Mouse (Mus musculus): Measurements from ENCODE around the gene Klrg1. TPM values are rescaled to one million over a fixed set of nuclear protein-coding genes. Genes with fewer than 3 reads are reported as not detected.

Gene Klrg1
- polyA plus RNA-seq, 1 experiment = 0.65 TPM

- WGBS = 55% methylated on average over 4 of the region's 4 CpGs
These were observed 32.6 kb downstream of the Klrg1 start for GRCm38 (mm10) chr6:122250033-122250432.

More at GRCm38 (mm10) chr6:122250033-122250432, 32.6 kb downstream of the Klrg1 start:
- no peak overlapping the region for H3K4me3 ChIP-seq (replicated peaks; ENCODE audit: extremely low read depth, low read depth, low read length)
- no peaks in the 10 kb centered on the region for H3K4me1 ChIP-seq (ENCODE audit: control insufficient read depth, insufficient read depth, low read length)
- no peak for DNase-seq
- TF ChIP-seq POLR2A (IDR thresholded peaks at IDR 0.05; ENCODE audit: borderline replicate concordance, extremely low read depth, low read depth, low read length) (no peak), CTCF (IDR thresholded peaks at IDR 0.05; ENCODE audit: insufficient read depth, low read length) (no peak)

Other genes with a start within 250 kb of the Klrg1 start
- 49.8 and 79.0 TPM in 2 replicates for gene M6pr, start 25.8 kb upstream of the Klrg1 start, polyA plus RNA-seq (2012; rRNA removed)
- gene Phc1, start 57.7 kb upstream of the Klrg1 start, polyA plus RNA-seq (2012; rRNA removed) = 37.6 and 45.1 TPM in 2 replicates
- 0.33 and 0.42 TPM in 2 replicates for gene Rimklb, start 215.9 kb upstream of the Klrg1 start, polyA plus RNA-seq (2012; rRNA removed)
- 126 and 131 TPM in 2 replicates for gene Mfap5, start 223.0 kb upstream of the Klrg1 start, polyA plus RNA-seq (2012; rRNA removed)

All from lung, adult 2 months (tissue).